Mouse (Mus musculus) C2C12 (cell line): ENCODE measurements around the gene Plin2.

ENCODE experiments used
- CEBPB ChIP-seq: IDR thresholded peaks from one replicate; pipeline ENCODE4 v1.6.1; 2011; ENCODE audit warnings: low read depth, mild to moderate bottlenecking, control low read depth, moderate library complexity
- CTCF ChIP-seq: IDR thresholded peaks from one replicate; pipeline ENCODE4 v1.5.1; 2011; ENCODE audit not compliant: control insufficient read depth, insufficient read depth, insufficient read length
- MAX ChIP-seq: IDR thresholded peaks from one replicate; pipeline ENCODE4 v1.6.1; 2011; ENCODE audit warnings: mild to moderate bottlenecking, control low read depth

GRCm38 (mm10) chr4:86717176-86717575 lies 47.3 kb upstream of the Plin2 start:
- TF ChIP-seq CTCF (no peak), CEBPB (no peak), MAX (no peak)
